Mouse (Mus musculus) heart, embryonic 13.5 days (tissue): ENCODE measurements around the gene Olfr116. TPM values are rescaled to one million over a fixed set of nuclear protein-coding genes. Genes with fewer than 3 reads are reported as not detected.

Source experiments
- ATAC-seq: fragments of 200-750 bp; cut with Nextera tagmentation; 2 replicates; pipeline ENCODE4 v1.8.0; 2017; ENCODE audit warnings: moderate TSS enrichment; ENCODE audit not compliant: insufficient number of reproducible peaks, low FRiP score, low TSS enrichment; ENCODE audit errors: extremely low read depth
- H3K27ac ChIP-seq: fragments of 300-500 bp; sonication (generic); replicated peaks from 2 replicates; pipeline ENCODE4 v1.5.1; 2015; ENCODE audit warnings: moderate library complexity, mild to moderate bottlenecking, inconsistent platforms
- H3K27me3 ChIP-seq: fragments of 300-500 bp; sonication (generic); replicated peaks from 2 replicates; pipeline ENCODE4 v1.6.1; 2015; ENCODE audit warnings: mild to moderate bottlenecking, inconsistent platforms
- H3K36me3 ChIP-seq: fragments of 300-500 bp; sonication (generic); 2 replicates; pipeline ENCODE4 v1.6.1; 2015; ENCODE audit warnings: mild to moderate bottlenecking, inconsistent platforms
- H3K4me1 ChIP-seq: fragments of 300-500 bp; sonication (generic); 2 replicates; pipeline ENCODE4 v1.6.1; 2015; ENCODE audit warnings: inconsistent platforms
- H3K4me2 ChIP-seq: fragments of 300-500 bp; sonication (generic); 2 replicates; pipeline ENCODE4 v1.6.1; 2015; ENCODE audit warnings: inconsistent platforms, mild to moderate bottlenecking, moderate library complexity
- H3K4me3 ChIP-seq: fragments of 300-500 bp; sonication (generic); 2 replicates; pipeline ENCODE4 v1.5.1; 2015; ENCODE audit warnings: moderate library complexity, mild to moderate bottlenecking, inconsistent platforms
- H3K9ac ChIP-seq: fragments of 300-500 bp; sonication (generic); 2 replicates; pipeline ENCODE4 v1.6.1; 2015; ENCODE audit warnings: inconsistent platforms, mild to moderate bottlenecking, moderate library complexity
- H3K9me3 ChIP-seq: fragments of 300-500 bp; sonication (generic); 2 replicates; pipeline ENCODE4 v1.6.1; 2016; ENCODE audit warnings: inconsistent platforms
- WGBS: fragments of 180-500 bp; shearing (Covaris S2); methylation state at CpG from one replicate; pipeline ENCODE4 v1.1.7; 2015; ENCODE audit warnings: mixed read lengths; 5-methylcytosine and 5-hydroxymethylcytosine counted together
- polyA plus RNA-seq: library from polyadenylated mRNA; unstranded; fragments of >200 nt; fragmentation: Nextera tagmentation; extraction: Ambion mirVana; gene quantifications from 2 replicates; pipeline ENCODE4 v1.2.1, GENCODE M21; 2015

The Olfr116 gene
- polyA plus RNA-seq, result not detected in 2 replicates

- H3K4me3 ChIP-seq, result no peak within 1 kb of the TSS
- no peaks in the 10 kb centered on the region for H3K36me3 ChIP-seq
- no peak for ATAC-seq
- no peaks in the 10 kb centered on the region for H3K27me3 ChIP-seq
- H3K4me1 ChIP-seq, result no peaks in the 10 kb centered on the region
- H3K9me3 ChIP-seq, result peaks cover 11% of the 10 kb centered on the region
- no peak within 1 kb of the TSS for H3K9ac ChIP-seq
- 70% methylated on average over 2 of the region's 2 CpGs for WGBS
- H3K27ac ChIP-seq, result no peak within 1 kb of the TSS
- no peak within 1 kb of the TSS for H3K4me2 ChIP-seq
These were observed at the start of gene Olfr116, which contains the start of gene Olfr115 for GRCm38 (mm10) chr17:37627009-37627408. TSS of gene Olfr116 (minus strand) at chr17:37627199. TSS of gene Olfr115 (minus strand) at chr17:37627109.

GRCm38 (mm10) chr17:37666688-37667087 is 39.7 kb upstream of the Olfr116 start, which contains the start of gene Olfr118:
TSS of gene Olfr118 (plus strand) at chr17:37666988.
- Histone ChIP-seq H3K36me3 (no peaks in the 10 kb centered on the region), H3K4me1 (no peaks in the 10 kb centered on the region), H3K9me3 (no peaks in the 10 kb centered on the region), H3K27ac (no peak within 1 kb of the TSS), H3K4me2 (no peak within 1 kb of the TSS), H3K4me3 (no peak within 1 kb of the TSS), H3K9ac (no peak within 1 kb of the TSS), H3K27me3 (no peaks in the 10 kb centered on the region)
- WGBS, result 45% methylated on average over 2 of the region's 2 CpGs
- ATAC-seq, result no peak

DNA sequence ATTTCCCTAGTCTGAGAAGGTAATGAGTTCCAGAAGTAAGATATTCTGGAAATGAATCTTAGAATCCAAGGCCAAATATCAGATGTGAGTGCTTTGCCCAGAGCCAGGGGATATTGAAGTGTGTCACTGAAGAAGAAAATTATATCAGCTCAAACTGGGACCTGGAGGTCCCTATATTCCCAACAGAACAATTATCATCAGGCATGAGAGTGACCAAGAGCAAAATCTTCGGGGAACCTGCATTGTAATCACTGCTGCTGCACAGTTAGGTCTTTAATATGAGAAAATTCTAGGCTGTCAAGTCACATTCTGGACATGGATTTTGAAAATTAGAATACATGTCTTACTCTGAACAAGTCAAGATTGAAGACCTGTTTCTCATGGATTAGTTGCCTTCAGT is 36.7 kb upstream of the Olfr116 start, which contains the start of gene Olfr117:
Olfr117 (minus strand) TSS at position 101 of the 400 bp plus-strand sequence.
- Histone ChIP-seq H3K27ac (no peak within 1 kb of the TSS), H3K4me1 (no peaks in the 10 kb centered on the region), H3K4me3 (no peak within 1 kb of the TSS), H3K4me2 (no peak within 1 kb of the TSS), H3K27me3 (no peaks in the 10 kb centered on the region), H3K9ac (no peak within 1 kb of the TSS), H3K36me3 (no peaks in the 10 kb centered on the region), H3K9me3 (no peaks in the 10 kb centered on the region)
- WGBS, result 50% methylated on average over 1 of the region's 1 CpGs
- ATAC-seq, result no peak

DNA sequence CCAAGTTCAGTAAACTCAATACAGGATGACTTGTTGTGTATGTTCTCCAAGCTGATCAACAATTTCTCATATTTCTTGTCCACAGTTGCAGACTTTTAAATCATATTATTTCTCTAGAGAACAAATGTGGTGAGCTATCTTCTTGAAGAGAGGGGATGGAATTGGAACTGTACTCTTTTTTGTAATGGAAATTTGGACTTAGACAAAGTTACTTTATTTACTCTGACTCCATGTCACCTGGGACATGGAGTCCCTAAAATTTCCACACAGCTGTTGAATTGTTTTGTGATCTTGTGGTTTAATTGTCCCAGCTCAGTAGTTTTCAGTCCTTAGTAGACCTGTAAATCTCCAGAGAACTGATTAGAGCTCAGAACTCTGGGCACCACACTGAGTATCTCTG is 34.4 kb downstream of the Olfr116 start, which contains the start of gene Olfr114:
Olfr114 (minus strand) TSS at position 101 of the 400 bp plus-strand sequence.
- Histone ChIP-seq H3K27ac (no peak within 1 kb of the TSS), H3K4me2 (no peak within 1 kb of the TSS), H3K9ac (no peak within 1 kb of the TSS), H3K36me3 (no peaks in the 10 kb centered on the region), H3K9me3 (0 out of 2 replicates have a peak, but pooled peaks cover 9% of the 10 kb centered on the region), H3K4me3 (no peak within 1 kb of the TSS), H3K27me3 (no peaks in the 10 kb centered on the region), H3K4me1 (no peaks in the 10 kb centered on the region)
- ATAC-seq, result no peak

DNA sequence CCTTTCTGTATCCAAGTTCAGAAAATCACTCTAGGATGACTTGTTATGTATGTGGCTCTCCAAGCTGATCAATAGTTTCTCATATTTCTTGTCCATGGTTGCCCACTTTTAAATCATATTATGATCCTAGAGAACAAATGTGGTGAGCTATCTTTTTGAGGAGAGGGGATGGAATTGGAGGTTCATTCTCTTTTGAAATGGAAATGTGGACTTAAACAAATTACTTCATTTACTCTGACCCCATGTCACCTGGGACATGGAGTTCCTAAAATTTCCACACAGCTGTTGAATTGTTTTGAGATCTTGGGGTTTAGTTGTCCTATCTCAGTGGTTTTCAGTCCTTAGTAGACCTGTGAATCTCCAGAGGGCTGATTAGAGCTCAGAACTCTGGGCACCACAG is 49.4 kb downstream of the Olfr116 start, which contains the start of gene Olfr113:
Olfr113 (minus strand) TSS at position 101 of the 400 bp plus-strand sequence.
- Histone ChIP-seq H3K4me1 (no peaks in the 10 kb centered on the region), H3K27ac (no peak within 1 kb of the TSS), H3K4me3 (no peak within 1 kb of the TSS), H3K27me3 (no peaks in the 10 kb centered on the region), H3K9ac (no peak within 1 kb of the TSS), H3K9me3 (no peaks in the 10 kb centered on the region), H3K4me2 (no peak within 1 kb of the TSS), H3K36me3 (no peaks in the 10 kb centered on the region)
- ATAC-seq, result no peak

Other genes with a start within 250 kb of the Olfr116 start
- not detected in 2 replicates for gene Olfr105-ps, start 248.2 kb downstream of the Olfr116 start, polyA plus RNA-seq
- gene Olfr106-ps, start 236.8 kb downstream of the Olfr116 start, polyA plus RNA-seq, result not detected in 2 replicates
- gene Olfr107, start 228.0 kb downstream of the Olfr116 start, polyA plus RNA-seq, result not detected in 2 replicates
- not detected in 2 replicates for gene Olfr108, start 181.7 kb downstream of the Olfr116 start, polyA plus RNA-seq
- not detected in 2 replicates for gene Olfr109, start 168.3 kb downstream of the Olfr116 start, polyA plus RNA-seq
- not detected in 2 replicates for gene H2-M2, start 143.6 kb downstream of the Olfr116 start, polyA plus RNA-seq
- gene Olfr110, start 134.7 kb downstream of the Olfr116 start, polyA plus RNA-seq, result not detected in 2 replicates
- not detected in 2 replicates for gene Olfr111, start 119.2 kb downstream of the Olfr116 start, polyA plus RNA-seq
- gene Olfr112, start 57.7 kb downstream of the Olfr116 start, polyA plus RNA-seq, result not detected in 2 replicates
- not detected in 2 replicates for gene Olfr113, start 49.5 kb downstream of the Olfr116 start, polyA plus RNA-seq
- gene Olfr114, start 34.5 kb downstream of the Olfr116 start, polyA plus RNA-seq, result not detected in 2 replicates
- gene Olfr115, start 90 bp downstream of the Olfr116 start, polyA plus RNA-seq, result not detected in 2 replicates
- gene Olfr117, start 36.6 kb upstream of the Olfr116 start, polyA plus RNA-seq, result not detected in 2 replicates
- not detected in 2 replicates for gene Olfr118, start 39.8 kb upstream of the Olfr116 start, polyA plus RNA-seq
- not detected in 2 replicates for gene Olfr119, start 69.4 kb upstream of the Olfr116 start, polyA plus RNA-seq
- gene Olfr120, start 94.6 kb upstream of the Olfr116 start, polyA plus RNA-seq, result not detected in 2 replicates
- not detected in 2 replicates for gene Olfr121, start 121.7 kb upstream of the Olfr116 start, polyA plus RNA-seq
- gene Olfr122, start 141.4 kb upstream of the Olfr116 start, polyA plus RNA-seq, result not detected in 2 replicates
- not detected in 2 replicates for gene Olfr123, start 166.3 kb upstream of the Olfr116 start, polyA plus RNA-seq
- gene Olfr124, start 172.7 kb upstream of the Olfr116 start, polyA plus RNA-seq, result not detected in 2 replicates
- not detected in 2 replicates for gene Olfr125, start 205.8 kb upstream of the Olfr116 start, polyA plus RNA-seq
- gene Olfr126, start 220.3 kb upstream of the Olfr116 start, polyA plus RNA-seq, result not detected in 2 replicates